Mouse (Mus musculus) cerebellum, postnatal 10 days (tissue): ENCODE measurements around the gene Cdk2ap2.
A peak's percentile ranks its signal among the peaks of the same experiment; 100 is the strongest.
"Not testable (repeated sequence)": the region's sequence is repeated elsewhere in the genome, so short reads cannot be mapped to it uniquely, and the experiment has no call there.

ENCODE experiments used
- DNase-seq, 2 experiments: peaks; one replicate each; pipeline ENCODE4 v3.0.0; 2021; ENCODE audit warnings: mixed read lengths in 2 of 2

The Cdk2ap2 gene

GRCm38 (mm10) chr19:4119716-4120487 is 22.9 kb downstream of the Cdk2ap2 start:
- no peak for DNase-seq

- no peak for DNase-seq
Observed at GRCm38 (mm10) chr19:4120496-4120895, 23.5 kb downstream of the Cdk2ap2 start.

- peak; percentile 99 for DNase-seq
Observed at GRCm38 (mm10) chr19:4121097-4121805, 24.3 kb downstream of the Cdk2ap2 start.

- not testable (repeated sequence) for DNase-seq
Observed at GRCm38 (mm10) chr19:4121896-4122295, 24.9 kb downstream of the Cdk2ap2 start.

- no peak for DNase-seq
Observed at GRCm38 (mm10) chr19:4122411-4123370, 25.7 kb downstream of the Cdk2ap2 start.

GRCm38 (mm10) chr19:4124432-4124831 is 27.4 kb downstream of the Cdk2ap2 start:
- DNase-seq = no peak

- DNase-seq = not testable (repeated sequence)
Observed at GRCm38 (mm10) chr19:4125268-4125667, 28.3 kb downstream of the Cdk2ap2 start.

- peak; percentile 99 for DNase-seq
Observed at GRCm38 (mm10) chr19:4125741-4126696, 29.0 kb downstream of the Cdk2ap2 start, which contains the start of gene Aip. Aip (minus strand) TSS chr19:4125858.

- peak in 1 of 2 experiments; percentile 36 for DNase-seq
Observed at GRCm38 (mm10) chr19:4126759-4127495, 29.9 kb downstream of the Cdk2ap2 start.

- no peak for DNase-seq
Observed at GRCm38 (mm10) chr19:4129462-4129861, 32.5 kb downstream of the Cdk2ap2 start.

GRCm38 (mm10) chr19:4130106-4130505 is 33.1 kb downstream of the Cdk2ap2 start:
- DNase-seq = no peak

- DNase-seq = no peak
Observed at GRCm38 (mm10) chr19:4131075-4131474, 34.1 kb downstream of the Cdk2ap2 start.

- no peak for DNase-seq
Observed at GRCm38 (mm10) chr19:4131768-4132167, 34.8 kb downstream of the Cdk2ap2 start.

GRCm38 (mm10) chr19:4134354-4134753 is 37.4 kb downstream of the Cdk2ap2 start:
- no peak for DNase-seq

GRCm38 (mm10) chr19:4135229-4135962 is 38.4 kb downstream of the Cdk2ap2 start:
- DNase-seq = not testable (repeated sequence)

GRCm38 (mm10) chr19:4135963-4136345 is 39.0 kb downstream of the Cdk2ap2 start:
- not testable (repeated sequence) for DNase-seq

- DNase-seq = no peak
Observed at GRCm38 (mm10) chr19:4136463-4136862, 39.5 kb downstream of the Cdk2ap2 start.

GRCm38 (mm10) chr19:4137913-4138312 is 40.9 kb downstream of the Cdk2ap2 start:
- DNase-seq = no peak

- no peak for DNase-seq
Observed at GRCm38 (mm10) chr19:4139446-4139845, 42.5 kb downstream of the Cdk2ap2 start, which contains the start of gene Gpr152. Gpr152 (plus strand) TSS chr19:4139787.

- DNase-seq = no peak
Observed at GRCm38 (mm10) chr19:4140147-4140546, 43.2 kb downstream of the Cdk2ap2 start.
